Mouse (Mus musculus) hindbrain, embryonic 13.5 days (tissue): ENCODE results near the gene Apol11a. TPM values are rescaled to one million over a fixed set of nuclear protein-coding genes. Genes with fewer than 3 reads are reported as not detected.

Experiments
- polyA plus RNA-seq: library from polyadenylated mRNA; unstranded; fragments of >200 nt; fragmentation: Nextera tagmentation; extraction: Ambion mirVana; gene quantifications from 2 replicates; pipeline ENCODE4 v1.2.1, GENCODE M21; 2015

Apol11a gene
- polyA plus RNA-seq, 1 experiment from 2014 or later = not detected

Other genes with a start within 250 kb of the Apol11a start
- gene Rbfox2, start 201.3 kb upstream of the Apol11a start, polyA plus RNA-seq = 158 and 159 TPM in 2 replicates
- gene Apol7a, start 109.2 kb upstream of the Apol11a start, polyA plus RNA-seq = 0.08 TPM in 1 of 2 replicates, not detected in the other
- not detected in 2 replicates for gene Apol9a, start 97.1 kb upstream of the Apol11a start, polyA plus RNA-seq
- not detected in 2 replicates for gene Apol7b, start 60.8 kb upstream of the Apol11a start, polyA plus RNA-seq
- gene Apol10a, start 31.2 kb upstream of the Apol11a start, polyA plus RNA-seq = not detected in 2 replicates
- gene Apol7c, start 25.0 kb downstream of the Apol11a start, polyA plus RNA-seq = not detected in 2 replicates
- gene 1700025B11Rik, start 53.6 kb downstream of the Apol11a start, polyA plus RNA-seq = not detected in 2 replicates
- 0.06 TPM in 1 of 2 replicates, not detected in the other for gene Apol10b, start 87.9 kb downstream of the Apol11a start, polyA plus RNA-seq
- gene Gm36245, start 91.0 kb downstream of the Apol11a start, polyA plus RNA-seq = not detected in 2 replicates
- gene Apol11b, start 135.0 kb downstream of the Apol11a start, polyA plus RNA-seq = 0.08 TPM in 1 of 2 replicates, not detected in the other
- not detected in 2 replicates for gene Apol7e, start 190.6 kb downstream of the Apol11a start, polyA plus RNA-seq
- gene Apol9b, start 220.8 kb downstream of the Apol11a start, polyA plus RNA-seq = not detected in 2 replicates
- 0.06 and 0.16 TPM in 2 replicates for gene Apol8, start 248.7 kb downstream of the Apol11a start, polyA plus RNA-seq